Mouse (Mus musculus) ovary, adult 18-20 months (tissue): ENCODE data around the gene Il2rb.

Experiments
- DNase-seq: peaks from one replicate; pipeline ENCODE4 v3.0.0; 2022; ENCODE audit warnings: low spot score, mixed read lengths

Il2rb gene

DNA sequence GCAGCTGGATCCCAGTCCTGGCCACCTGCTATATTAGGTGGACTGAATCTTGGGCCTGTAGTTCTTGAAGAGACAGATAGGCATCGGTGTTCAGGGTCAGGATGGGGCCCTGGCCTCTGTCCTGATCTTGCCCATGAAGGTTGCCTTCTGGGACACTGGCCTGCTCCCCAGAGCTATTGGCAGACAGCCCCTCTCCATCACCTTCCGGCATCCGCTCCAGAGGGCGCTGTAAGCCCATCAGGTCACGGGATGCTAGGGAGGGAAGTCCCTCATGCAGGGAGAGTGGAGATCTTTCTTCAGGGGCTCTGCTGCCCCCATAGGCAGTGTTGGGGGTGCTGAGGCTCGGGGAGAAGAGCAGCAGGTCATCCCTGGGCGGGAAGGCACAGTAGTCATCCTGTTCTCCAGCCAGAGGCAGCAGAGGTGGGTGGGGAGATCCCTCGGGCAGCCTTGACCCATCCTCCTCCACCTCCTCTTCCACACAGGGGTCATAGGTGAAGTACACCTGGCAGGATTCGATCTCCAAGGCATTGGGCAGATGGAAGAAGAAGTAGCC is 13.5 kb downstream of the Il2rb start:
- no peak for DNase-seq

- DNase-seq = no peak
These were observed 14.1 kb downstream of the Il2rb start for GRCm38 (mm10) chr15:78480991-78481390.

GRCm38 (mm10) chr15:78480111-78480510 is 15.0 kb downstream of the Il2rb start:
- DNase-seq = no peak

GRCm38 (mm10) chr15:78479470-78479869 is 15.6 kb downstream of the Il2rb start:
- DNase-seq = no peak

DNA sequence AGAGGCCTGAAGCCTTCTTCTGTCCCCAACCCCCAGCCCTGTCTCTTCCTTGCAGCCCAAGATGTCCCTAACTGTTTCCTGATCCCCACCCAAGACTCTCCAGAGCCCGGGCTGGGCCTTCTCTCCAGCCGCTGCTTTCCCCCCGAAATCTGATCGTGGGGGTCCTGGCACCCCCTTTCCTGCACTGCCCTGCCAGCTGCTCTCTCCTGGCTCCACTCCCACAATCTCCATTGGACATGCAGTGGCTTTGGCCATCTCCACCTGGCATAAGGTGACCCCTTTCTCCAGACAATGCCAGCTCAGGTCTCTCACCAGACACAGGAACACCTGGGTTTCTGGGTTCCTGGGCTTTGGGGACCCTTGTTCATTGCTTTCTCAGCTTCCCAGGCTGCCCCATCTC is 17.0 kb downstream of the Il2rb start:
- no peak for DNase-seq

- DNase-seq = no peak
These were observed 18.2 kb downstream of the Il2rb start for GRCm38 (mm10) chr15:78476878-78477277.

DNA sequence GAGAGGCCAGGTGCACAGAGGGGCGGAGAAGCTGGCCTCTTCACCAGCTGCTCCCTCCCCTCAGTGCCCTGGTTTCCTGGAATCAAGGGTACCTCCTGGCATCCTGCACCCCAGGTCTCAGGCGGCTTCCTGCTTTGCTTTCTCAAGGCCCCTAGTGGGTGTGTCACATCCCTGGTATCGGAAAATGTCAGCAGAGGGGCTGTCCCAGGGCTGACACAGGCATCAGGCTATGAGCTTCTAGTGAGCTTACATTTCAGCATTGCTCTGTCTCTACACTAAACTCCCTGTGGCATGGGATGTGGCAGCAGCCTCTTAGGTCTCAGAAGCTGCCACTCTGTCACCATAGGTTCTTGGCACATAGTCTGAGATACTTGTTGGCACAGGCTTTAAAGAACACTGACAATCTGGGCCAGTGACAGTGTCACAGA is 19.5 kb downstream of the Il2rb start:
- DNase-seq = no peak

- no peak for DNase-seq
These were observed 21.6 kb downstream of the Il2rb start for GRCm38 (mm10) chr15:78473442-78473841.

DNA sequence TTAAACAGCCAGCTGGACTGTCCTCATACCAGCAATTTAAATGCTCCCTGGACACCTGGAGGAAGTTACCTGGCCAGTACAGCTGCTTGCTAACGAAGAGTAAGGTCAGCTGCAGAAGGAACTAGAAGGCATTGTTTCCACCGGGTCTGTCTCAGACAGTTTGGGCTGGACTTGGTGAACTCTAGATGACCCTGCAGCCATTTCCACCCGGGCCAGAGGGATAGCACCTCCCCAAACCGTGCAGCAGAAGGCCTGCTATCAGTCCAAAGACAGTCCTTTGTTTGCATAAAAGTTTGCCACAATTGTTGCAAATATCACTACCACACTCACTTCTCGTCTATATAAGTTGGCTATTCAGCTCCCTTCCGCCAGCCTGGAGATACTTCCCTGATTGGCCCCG is 23.2 kb downstream of the Il2rb start:
- DNase-seq = no peak

- DNase-seq = no peak
These were observed 24.4 kb downstream of the Il2rb start for GRCm38 (mm10) chr15:78470495-78471276.

DNA sequence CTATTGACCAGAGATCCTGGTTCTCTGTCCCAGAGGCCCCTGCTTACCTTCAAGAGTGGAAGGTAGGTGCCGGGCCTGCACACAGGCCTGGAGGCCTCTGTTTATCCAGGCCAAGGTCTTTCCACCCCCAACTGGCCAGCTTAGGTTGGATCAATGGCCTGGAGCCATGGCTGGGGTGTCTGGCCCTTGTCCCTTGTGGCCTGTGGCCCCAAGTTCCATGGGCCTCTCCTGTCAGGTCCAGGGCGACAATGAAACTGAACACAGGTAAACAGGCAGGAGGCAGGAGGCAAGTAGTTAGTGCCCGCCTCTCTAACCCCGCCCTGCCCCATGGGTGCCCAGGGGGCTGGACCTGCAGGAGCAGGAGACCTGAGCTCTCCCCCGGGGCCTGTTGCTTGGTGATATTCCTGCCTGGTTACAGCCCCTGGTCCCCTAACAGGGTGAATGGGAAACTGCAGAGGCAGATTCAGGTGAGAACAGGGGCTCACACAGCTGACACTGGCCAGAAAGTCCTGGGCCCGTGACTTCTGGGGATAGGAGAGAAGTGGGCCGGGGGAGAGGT is 26.6 kb downstream of the Il2rb start, which contains the start of gene Tmprss6:
TSS of gene Tmprss6 (minus strand) at position 256 of the 559 bp plus-strand sequence.
- no peak for DNase-seq

DNA sequence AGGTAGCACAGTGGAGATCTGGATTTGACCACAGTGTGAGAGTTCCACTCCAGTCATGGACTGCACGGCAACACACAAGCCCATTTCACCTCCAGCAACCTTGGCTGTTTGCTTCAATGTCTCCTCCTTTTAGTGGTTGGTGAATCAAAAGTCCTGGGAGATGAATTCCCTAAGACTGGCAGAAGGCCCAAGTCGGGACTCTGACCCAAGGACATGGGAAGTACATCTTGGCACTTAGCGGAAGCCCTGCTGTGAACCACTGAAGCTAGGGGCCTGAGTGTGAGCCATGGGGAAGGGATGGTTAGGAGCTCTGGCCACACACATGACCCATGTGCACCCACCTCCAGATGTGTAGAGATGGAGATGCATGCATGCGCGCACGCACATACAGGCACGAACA is 27.5 kb downstream of the Il2rb start:
- DNase-seq = no peak

GRCm38 (mm10) chr15:78466809-78467208 is 28.3 kb downstream of the Il2rb start:
- DNase-seq = no peak

DNA sequence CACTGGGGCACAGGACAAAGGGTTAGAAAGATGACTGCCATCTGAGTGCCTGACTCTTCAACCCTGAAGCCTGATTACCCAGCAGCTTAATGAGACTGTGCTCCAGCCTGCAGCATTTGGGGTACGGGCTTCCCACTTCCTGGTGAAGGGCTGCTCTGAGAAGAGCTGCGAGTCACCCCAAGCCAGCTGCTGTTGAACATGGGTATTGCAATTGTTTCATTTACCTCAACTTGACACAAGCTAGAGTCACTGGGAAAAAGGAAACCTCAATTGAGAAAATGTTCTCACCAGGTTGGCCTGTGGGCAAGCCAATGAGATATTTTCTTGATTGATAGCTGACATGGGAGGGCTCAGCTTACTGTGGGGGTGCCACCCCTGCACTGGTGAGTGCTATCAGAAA is 32.1 kb downstream of the Il2rb start:
- no peak for DNase-seq

DNA sequence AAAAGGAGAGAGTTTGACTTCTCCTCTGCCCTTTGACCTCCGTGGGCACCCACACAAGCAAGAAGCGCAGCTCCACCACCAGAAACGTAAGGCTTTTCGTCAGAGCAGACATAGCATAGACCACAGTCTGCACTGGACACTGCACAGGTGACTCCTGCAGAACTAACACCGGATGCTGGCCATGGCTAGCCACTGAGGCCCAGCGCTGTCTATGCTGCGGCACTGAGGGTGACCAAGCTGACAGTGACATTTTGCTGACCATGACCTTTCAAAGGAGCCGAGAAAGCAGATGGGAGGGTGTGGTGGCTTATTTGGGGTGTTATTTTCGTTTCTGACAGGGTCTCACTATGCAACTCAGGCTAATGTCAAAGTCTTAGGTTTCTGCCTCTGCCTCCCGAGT is 37.9 kb downstream of the Il2rb start:
- no peak for DNase-seq

DNA sequence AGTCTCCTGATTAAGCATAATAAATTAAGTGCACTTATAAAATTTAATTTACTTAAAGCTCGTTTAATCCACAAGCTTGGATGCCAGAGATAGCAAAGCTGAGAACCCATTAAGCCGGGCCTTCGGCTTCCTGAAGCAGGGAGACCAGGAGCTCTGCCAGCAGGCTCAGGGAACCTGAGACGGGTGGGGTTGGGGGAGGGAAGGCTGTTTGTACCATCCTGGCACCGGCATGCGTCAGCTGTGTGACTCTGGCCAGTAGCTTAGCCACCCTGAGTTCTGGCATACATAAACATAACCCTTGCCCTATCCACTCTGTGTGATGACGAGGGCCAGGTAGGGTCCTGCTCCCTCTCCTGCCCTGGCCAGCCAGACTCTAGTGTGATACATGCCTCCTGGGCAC is 39.0 kb downstream of the Il2rb start:
- no peak for DNase-seq

GRCm38 (mm10) chr15:78455168-78455567 is 39.9 kb downstream of the Il2rb start:
- no peak for DNase-seq

GRCm38 (mm10) chr15:78452929-78453328 is 42.1 kb downstream of the Il2rb start:
- DNase-seq = no peak

GRCm38 (mm10) chr15:78451201-78451600 is 43.9 kb downstream of the Il2rb start:
- DNase-seq = no peak

DNA sequence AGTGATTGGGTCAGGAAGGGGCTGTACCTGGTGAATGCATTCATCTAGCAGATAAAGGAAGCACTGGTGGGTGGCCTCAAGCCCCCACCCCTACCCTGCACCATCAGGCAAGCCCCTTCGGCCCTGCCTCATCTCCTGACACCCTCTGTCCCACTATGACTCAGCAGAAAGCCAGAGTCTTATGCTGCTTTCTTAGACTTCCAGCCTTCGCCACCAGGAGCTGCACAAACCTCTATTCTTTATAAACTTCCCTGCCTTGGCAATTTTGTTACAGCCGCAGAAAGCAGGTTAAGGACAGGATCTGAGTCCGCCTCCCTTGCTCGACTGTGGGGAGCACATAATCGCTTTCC is 44.7 kb downstream of the Il2rb start:
- no peak for DNase-seq

DNA sequence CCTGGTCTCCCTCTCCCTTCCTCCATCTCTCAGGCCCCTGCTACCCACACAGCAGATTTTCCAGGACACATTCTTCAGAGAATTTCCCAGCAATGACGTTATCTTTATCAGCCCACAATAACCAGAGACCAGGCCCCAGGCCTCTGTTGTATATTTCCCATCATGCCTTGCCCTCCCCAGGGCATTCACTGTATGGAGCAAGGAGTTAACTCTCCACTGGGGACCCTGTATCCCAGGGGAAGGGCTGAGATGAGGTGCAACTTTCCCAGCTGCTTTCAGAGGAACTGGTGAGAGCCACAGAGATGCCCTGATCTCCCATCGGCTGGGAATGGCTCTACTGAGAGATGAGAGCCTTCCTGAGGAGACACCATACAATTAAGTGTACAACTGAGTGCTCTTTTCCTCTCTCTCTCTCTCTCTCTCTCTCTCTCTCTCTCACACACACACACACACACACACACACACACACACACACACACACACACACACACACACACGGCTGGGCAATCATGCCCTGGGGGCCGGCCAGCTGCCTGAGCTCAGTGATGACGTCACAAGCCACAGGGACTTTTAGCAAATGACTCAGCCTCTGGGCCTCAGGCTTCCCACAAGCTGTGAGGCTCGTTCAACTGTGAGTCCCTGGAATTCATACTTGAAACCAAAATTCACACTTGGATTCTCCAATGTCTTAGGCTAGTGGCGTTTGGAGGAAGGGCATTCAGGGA is 45.2 kb downstream of the Il2rb start:
- no peak for DNase-seq

GRCm38 (mm10) chr15:78449131-78449530 is 45.9 kb downstream of the Il2rb start:
- DNase-seq = no peak
